Mouse (Mus musculus) urinary bladder, postnatal 36 days (tissue): ENCODE measurements at regions not wholly inside any gene's neighbourhood (a gene's known extent, or its start where the extent isn't known, plus 50 kb on each side); places are given as distances from the start of the nearest gene placed in this dataset.
"Not testable (repeated sequence)": the region's sequence is repeated elsewhere in the genome, so short reads cannot be mapped to it uniquely, and the experiment has no call there.

Experiments
- DNase-seq, 2 experiments: peaks; one replicate each; pipeline ENCODE4 v3.0.0; 2022; ENCODE audit warnings: low spot score in 2 of 2, mixed read lengths in 1 of 2

- DNase-seq, result no peak
These were observed 257.9 kb upstream of the Sdr16c6 start for GRCm38 (mm10) chr4:4335216-4335615.

GRCm38 (mm10) chr4:4333472-4334123, 256.3 kb upstream of the Sdr16c6 start:
- no peak for DNase-seq

- DNase-seq, result no peak
These were observed 253.8 kb upstream of the Sdr16c6 start for GRCm38 (mm10) chr4:4331105-4331504.

- no peak for DNase-seq
These were observed 238.5 kb upstream of the Sdr16c6 start for GRCm38 (mm10) chr4:4315651-4316411.

GRCm38 (mm10) chr4:4311496-4311895, 234.2 kb upstream of the Sdr16c6 start:
- DNase-seq, result no peak

GRCm38 (mm10) chr4:4306922-4307321, 229.6 kb upstream of the Sdr16c6 start:
- no peak for DNase-seq

GRCm38 (mm10) chr4:4305740-4306249, 228.5 kb upstream of the Sdr16c6 start:
- no peak for DNase-seq

GRCm38 (mm10) chr4:4304666-4305065, 227.3 kb upstream of the Sdr16c6 start:
- peak in 1 of 2 experiments; percentile 15 for DNase-seq

- DNase-seq, result no peak
These were observed 223.0 kb upstream of the Sdr16c6 start for GRCm38 (mm10) chr4:4300189-4300879.

GRCm38 (mm10) chr4:4299631-4300030, 222.3 kb upstream of the Sdr16c6 start:
- DNase-seq, result peak in 1 of 2 experiments; percentile 10

GRCm38 (mm10) chr4:4249601-4250000, 172.3 kb upstream of the Sdr16c6 start:
- no peak for DNase-seq

GRCm38 (mm10) chr4:4247669-4248068, 170.3 kb upstream of the Sdr16c6 start:
- no peak for DNase-seq

GRCm38 (mm10) chr4:4242306-4242980, 165.1 kb upstream of the Sdr16c6 start:
- not testable (repeated sequence) for DNase-seq

GRCm38 (mm10) chr4:4226209-4226608, 148.9 kb upstream of the Sdr16c6 start:
- DNase-seq, result no peak

- no peak for DNase-seq
These were observed 142.4 kb upstream of the Sdr16c6 start for GRCm38 (mm10) chr4:4219701-4220100.

- DNase-seq, result no peak
These were observed 134.6 kb upstream of the Sdr16c6 start for GRCm38 (mm10) chr4:4211892-4212291.

- no peak for DNase-seq
These were observed 127.8 kb upstream of the Sdr16c6 start for GRCm38 (mm10) chr4:4205158-4205557.

GRCm38 (mm10) chr4:4199309-4199708, 122.0 kb upstream of the Sdr16c6 start:
- DNase-seq, result no peak

- DNase-seq, result peak in 1 of 2 experiments; percentile 27
These were observed 118.5 kb upstream of the Sdr16c6 start for GRCm38 (mm10) chr4:4195834-4196233.

- no peak for DNase-seq
These were observed 117.9 kb upstream of the Sdr16c6 start for GRCm38 (mm10) chr4:4195250-4195649.
